Mouse (Mus musculus) intestine, embryonic 15.5 days (tissue): Measurements from ENCODE around the gene Efcc1. TPM values are rescaled to one million over a fixed set of nuclear protein-coding genes. Genes with fewer than 3 reads are reported as not detected.
A peak's percentile ranks its signal among the peaks of the same experiment; 100 is the strongest.
"Not testable (repeated sequence)": the region's sequence is repeated elsewhere in the genome, so short reads cannot be mapped to it uniquely, and the experiment has no call there.

Experiments used
- ATAC-seq: fragments of 200-750 bp; cut with Nextera tagmentation; 2 replicates; pipeline ENCODE4 v1.8.0; 2017; ENCODE audit warnings: moderate TSS enrichment, moderate library complexity
- H3K27ac ChIP-seq: fragments of 300-500 bp; sonication (generic); 2 replicates; pipeline ENCODE4 v1.5.1; 2015; ENCODE audit warnings: mild to moderate bottlenecking, inconsistent platforms
- H3K27me3 ChIP-seq: fragments of 300-500 bp; sonication (generic); replicated peaks from 2 replicates; pipeline ENCODE4 v1.6.1; 2015; ENCODE audit warnings: inconsistent platforms
- H3K36me3 ChIP-seq: fragments of 300-500 bp; sonication (generic); 2 replicates; pipeline ENCODE4 v1.6.1; 2015; ENCODE audit warnings: inconsistent platforms
- H3K4me1 ChIP-seq: fragments of 300-500 bp; sonication (generic); replicated peaks from 2 replicates; pipeline ENCODE4 v1.6.1; 2015; ENCODE audit warnings: inconsistent platforms
- H3K4me2 ChIP-seq: fragments of 300-500 bp; sonication (generic); replicated peaks from 2 replicates; pipeline ENCODE4 v1.6.1; 2015; ENCODE audit warnings: mild to moderate bottlenecking, inconsistent platforms
- H3K4me3 ChIP-seq: fragments of 300-500 bp; sonication (generic); replicated peaks from 2 replicates; pipeline ENCODE4 v1.5.1; 2015; ENCODE audit warnings: inconsistent platforms
- H3K9ac ChIP-seq: fragments of 300-500 bp; sonication (generic); 2 replicates; pipeline ENCODE4 v1.6.1; 2015; ENCODE audit warnings: inconsistent platforms
- H3K9me3 ChIP-seq: fragments of 300-500 bp; sonication (generic); 2 replicates; pipeline ENCODE4 v1.6.1; 2016; ENCODE audit warnings: inconsistent platforms
- WGBS: fragments of 180-500 bp; shearing (Covaris S2); methylation state at CpG from one replicate; pipeline ENCODE4 v1.1.7; 2015; 5-methylcytosine and 5-hydroxymethylcytosine counted together
- polyA plus RNA-seq: library from polyadenylated mRNA; unstranded; fragments of >200 nt; fragmentation: Nextera tagmentation; extraction: Ambion mirVana; gene quantifications from 2 replicates; pipeline ENCODE4 v1.2.1, GENCODE M21; 2015

Gene Efcc1
- polyA plus RNA-seq, 1 experiment from 2014 or later, result 1.0 TPM

DNA sequence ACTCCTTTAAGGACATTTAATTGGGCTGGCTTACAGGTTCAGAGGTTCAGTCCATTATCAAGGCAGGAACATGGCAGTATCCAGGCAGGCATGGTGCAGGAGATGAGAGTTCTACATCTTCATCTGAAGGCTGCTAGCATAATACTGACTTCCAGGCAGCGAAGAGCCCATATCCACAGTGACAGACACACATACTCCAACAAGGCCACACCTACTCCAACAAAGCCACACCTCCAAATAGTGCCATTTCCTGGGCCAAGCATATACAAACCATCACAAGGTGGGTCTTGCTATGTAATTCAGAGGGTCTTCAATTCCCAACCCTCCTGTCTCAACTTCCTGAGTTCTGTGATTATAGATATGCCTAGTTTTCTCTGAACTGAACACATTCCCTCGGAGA lies 33.6 kb downstream of the Efcc1 start:
- ATAC-seq, H3K27ac ChIP-seq, H3K9me3 ChIP-seq, H3K27me3 ChIP-seq, H3K4me3 ChIP-seq, H3K4me2 ChIP-seq, H3K4me1 ChIP-seq, H3K9ac ChIP-seq, H3K36me3 ChIP-seq: not testable (repeated sequence)
- whole genome bisulfite sequencing, result 98% methylated on average over 2 of the region's 2 CpGs

DNA sequence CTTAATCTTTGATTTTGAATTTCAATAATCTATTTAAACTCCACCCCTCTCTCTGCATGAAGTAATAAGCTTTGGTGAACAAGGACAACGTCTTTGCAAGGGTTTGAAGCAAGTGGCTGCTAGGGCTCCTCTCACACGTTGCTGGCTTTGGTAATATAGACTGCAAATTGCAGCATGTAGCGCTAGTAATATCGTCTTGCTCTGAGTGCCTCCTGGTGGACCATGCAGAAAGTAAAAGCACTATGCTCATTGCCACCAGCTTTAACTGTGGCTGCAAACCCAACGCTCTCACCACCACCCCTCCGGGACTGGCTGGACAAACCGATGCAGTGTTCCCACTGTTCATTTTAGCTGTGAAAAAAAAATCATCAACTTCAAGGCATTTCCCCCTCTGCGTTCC lies 40.0 kb downstream of the Efcc1 start:
- H3K27me3 ChIP-seq, result no peaks in the 10 kb centered on the region
- H3K9me3 ChIP-seq, result no peaks in the 10 kb centered on the region
- WGBS, result 49% methylated on average over 8 of the region's 8 CpGs
- no peaks in the 10 kb centered on the region for H3K36me3 ChIP-seq
- H3K9ac ChIP-seq, result no peak overlapping the region
- H3K4me1 ChIP-seq, result no peaks in the 10 kb centered on the region
- H3K4me3 ChIP-seq, result no peak overlapping the region
- H3K27ac ChIP-seq, result no peak overlapping the region
- no peak for ATAC-seq
- H3K4me2 ChIP-seq, result no peak overlapping the region

DNA sequence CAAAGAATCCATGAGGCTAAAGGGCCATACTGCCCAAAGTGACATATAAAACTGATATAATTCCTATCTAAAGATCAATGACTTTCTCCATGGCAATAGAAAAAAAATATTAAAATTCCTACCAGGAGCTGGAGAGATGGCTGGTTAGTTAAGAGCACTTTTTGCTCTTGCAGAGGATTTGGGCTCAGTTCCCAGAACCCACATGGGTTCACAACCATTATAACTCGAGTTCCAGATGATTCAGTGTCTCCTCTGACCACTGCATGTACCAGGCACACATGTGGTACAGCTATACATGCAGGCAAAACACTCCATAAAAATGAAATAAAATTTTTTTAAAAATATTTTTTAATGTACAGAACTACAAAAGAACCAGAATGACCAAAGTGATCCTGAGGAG lies 43.8 kb downstream of the Efcc1 start:
- WGBS, result 54% methylated on average over 1 of the region's 1 CpGs
- Histone ChIP-seq H3K27ac (no peak overlapping the region), H3K36me3 (no peaks in the 10 kb centered on the region), H3K27me3 (no peaks in the 10 kb centered on the region), H3K4me1 (0 out of 2 replicates have a peak, but pooled peaks cover 2% of the 10 kb centered on the region), H3K4me3 (no peak overlapping the region), H3K4me2 (no peak overlapping the region), H3K9ac (no peak overlapping the region), H3K9me3 (no peaks in the 10 kb centered on the region)
- no peak for ATAC-seq

DNA sequence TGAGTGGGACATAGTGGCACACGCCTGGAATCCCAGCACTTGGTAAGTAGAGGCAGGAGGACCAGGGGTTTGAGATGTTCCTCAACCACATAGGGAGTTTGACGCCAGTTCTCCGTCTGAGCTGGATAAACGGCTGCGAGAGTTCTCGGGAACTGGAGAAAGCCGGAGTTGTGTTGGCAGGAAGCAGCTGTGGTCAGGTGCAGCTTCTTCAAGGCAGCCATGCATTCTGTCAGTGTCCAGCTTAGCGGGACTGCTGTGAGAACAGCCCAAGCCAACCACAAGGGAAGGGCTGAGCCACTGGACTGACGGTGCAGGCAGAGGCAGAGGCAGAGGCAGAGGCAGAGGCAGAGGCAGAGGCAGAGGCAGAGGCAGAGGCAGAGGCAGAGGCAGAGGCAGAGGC lies 44.2 kb downstream of the Efcc1 start:
- Histone ChIP-seq H3K9ac (no peak overlapping the region), H3K27ac (no peak overlapping the region), H3K27me3 (no peaks in the 10 kb centered on the region), H3K4me3 (no peak overlapping the region), H3K4me1 (0 out of 2 replicates have a peak, but pooled peaks cover 2% of the 10 kb centered on the region), H3K36me3 (no peaks in the 10 kb centered on the region), H3K9me3 (no peaks in the 10 kb centered on the region), H3K4me2 (no peak overlapping the region)
- ATAC-seq, result no peak
- WGBS, result 85% methylated on average over 9 of the region's 9 CpGs

DNA sequence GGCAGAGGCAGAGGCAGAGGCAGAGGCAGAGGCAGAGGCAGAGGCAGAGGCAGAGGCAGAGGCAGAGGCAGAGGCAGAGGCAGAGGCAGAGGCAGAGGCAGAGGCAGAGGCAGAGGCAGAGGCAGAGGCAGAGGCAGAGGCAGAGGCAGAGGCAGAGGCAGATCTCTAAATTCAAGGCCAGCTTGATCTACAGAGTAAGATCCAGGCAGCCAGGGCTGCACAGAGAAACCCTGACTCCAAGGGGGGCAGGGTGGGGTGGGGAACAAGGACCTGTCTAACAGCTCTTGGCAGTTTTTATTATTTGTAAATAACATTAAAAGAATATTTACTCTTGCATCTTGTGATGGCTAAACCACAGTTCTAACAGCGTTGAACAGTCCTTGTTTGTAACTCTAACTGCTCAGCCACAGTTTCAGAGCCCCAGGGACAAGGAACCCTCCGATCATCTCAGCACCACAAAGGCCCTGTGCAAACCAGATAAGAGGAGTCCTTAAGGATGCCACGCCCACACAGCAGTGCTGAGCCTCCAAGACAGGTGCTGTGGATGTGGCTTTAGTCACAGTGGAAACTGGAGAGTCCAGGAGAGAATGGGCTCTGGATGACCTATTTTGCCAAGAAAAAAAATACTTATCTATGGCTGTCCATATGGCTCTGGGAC lies 45.0 kb downstream of the Efcc1 start:
- Histone ChIP-seq H3K27me3 (no peaks in the 10 kb centered on the region), H3K9me3 (no peaks in the 10 kb centered on the region), H3K4me3 (no peak overlapping the region), H3K36me3 (no peaks in the 10 kb centered on the region), H3K27ac (no peak overlapping the region), H3K4me2 (no peak overlapping the region), H3K9ac (no peak overlapping the region), H3K4me1 (0 out of 2 replicates have a peak, but pooled peaks cover 2% of the 10 kb centered on the region)
- WGBS, result 51% methylated on average over 3 of the region's 3 CpGs
- ATAC-seq, result peak; percentile 70; the same call in 1 of the 2 replicates

DNA sequence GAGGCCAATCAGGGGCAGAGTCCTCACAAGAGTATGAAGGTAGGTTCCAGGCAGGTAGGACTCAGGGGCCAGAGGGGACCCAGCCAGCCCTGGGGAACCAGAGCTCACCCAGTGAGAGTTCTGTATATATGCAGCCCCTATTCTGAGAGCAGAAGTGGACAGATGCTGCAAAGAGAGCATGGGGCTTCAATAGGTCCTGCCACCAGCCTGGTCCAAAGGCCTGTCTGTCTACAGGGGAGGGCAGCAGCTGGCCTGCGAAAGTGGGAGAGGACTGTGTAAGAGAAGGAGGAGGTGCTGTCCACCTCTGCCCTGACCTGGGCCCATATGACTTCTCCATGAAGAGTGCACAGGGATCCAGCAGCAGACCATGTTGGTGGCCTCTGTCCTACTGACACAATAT lies 46.0 kb downstream of the Efcc1 start:
- H3K27me3 ChIP-seq, result no peaks in the 10 kb centered on the region
- 64% methylated on average over 1 of the region's 1 CpGs for WGBS
- no peak for ATAC-seq

DNA sequence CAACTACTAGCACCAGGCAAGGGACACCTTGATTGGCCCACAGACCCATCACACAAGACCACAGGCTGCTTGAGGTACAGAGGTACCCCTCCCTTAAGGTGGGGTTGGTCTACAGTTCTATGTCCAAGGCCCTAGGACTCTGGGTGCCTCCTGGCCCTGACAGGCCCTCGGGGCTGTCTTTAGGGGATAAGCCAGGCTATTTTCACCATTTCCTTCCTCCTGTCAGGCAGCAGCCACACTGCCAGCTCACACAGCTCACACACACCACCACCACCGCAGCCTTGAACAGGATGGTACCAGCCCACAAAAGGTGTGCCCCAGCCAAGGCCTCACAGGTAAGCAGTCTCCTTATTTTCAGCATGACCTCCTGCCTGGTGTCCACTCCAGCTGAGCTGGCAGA lies 47.2 kb downstream of the Efcc1 start, which contains the start of gene Gp9:
TSS of gene Gp9 (plus strand) at position 231 of the 400 bp plus-strand sequence.
- ATAC-seq, result peak; percentile 48

More for the DNA sequence above, 46.0 kb downstream of the Efcc1 start:
- H3K9ac ChIP-seq, result no peak overlapping the region
- H3K9me3 ChIP-seq, result no peaks in the 10 kb centered on the region
- no peaks in the 10 kb centered on the region for H3K36me3 ChIP-seq
- H3K4me3 ChIP-seq, result no peak overlapping the region
- H3K27ac ChIP-seq, result no peak overlapping the region
- no peak overlapping the region for H3K4me2 ChIP-seq
- H3K4me1 ChIP-seq, result 0 out of 2 replicates have a peak, but pooled peaks cover 2% of the 10 kb centered on the region

DNA sequence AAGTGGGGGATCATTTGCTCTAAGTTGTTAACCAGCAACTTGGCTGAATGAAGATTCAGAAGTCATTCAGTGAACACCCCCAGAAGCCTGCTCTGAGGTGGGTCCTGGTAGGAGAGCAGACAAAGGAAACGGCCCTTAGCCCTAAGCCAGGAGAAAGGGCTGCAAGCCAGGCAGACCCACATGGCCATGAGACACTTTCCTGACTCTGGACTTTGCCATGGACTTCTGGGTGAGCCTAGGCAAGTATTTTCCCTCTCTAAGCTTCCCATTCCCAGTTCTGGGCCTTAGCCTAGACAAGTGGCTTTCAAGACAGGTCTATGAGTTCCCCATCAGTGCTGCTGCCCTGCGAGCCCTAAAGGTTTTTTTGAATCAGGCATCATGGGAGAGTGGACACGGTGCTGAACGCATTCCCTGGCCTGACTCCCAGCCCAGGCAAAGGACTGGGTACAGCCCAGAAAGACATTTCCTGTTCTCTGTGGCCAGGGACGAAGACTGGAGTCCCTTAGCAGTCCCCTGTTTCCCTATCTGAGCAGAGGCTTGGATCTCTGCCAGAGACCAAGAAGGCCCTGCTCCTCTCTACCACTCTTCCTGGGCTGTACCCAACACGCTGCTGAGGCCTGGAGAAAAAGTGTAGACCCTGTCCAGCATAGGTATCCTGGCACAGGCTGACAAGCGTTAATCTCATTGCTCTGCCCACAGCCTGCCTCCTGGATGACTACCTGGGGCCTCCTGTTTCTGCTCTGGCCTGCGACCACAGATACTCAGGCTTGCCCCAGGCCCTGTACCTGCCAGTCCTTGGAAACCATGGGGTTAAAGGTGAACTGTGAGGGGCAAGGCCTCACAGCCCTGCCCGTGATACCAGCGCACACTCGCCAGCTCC lies 47.9 kb downstream of the Efcc1 start:
- Histone ChIP-seq H3K27me3 (no peaks in the 10 kb centered on the region), H3K9ac (no peak overlapping the region), H3K27ac (no peak overlapping the region), H3K4me2 (no peak overlapping the region), H3K4me1 (0 out of 2 replicates have a peak, but pooled peaks cover 2% of the 10 kb centered on the region), H3K9me3 (no peaks in the 10 kb centered on the region), H3K4me3 (no peak overlapping the region), H3K36me3 (no peaks in the 10 kb centered on the region)
- ATAC-seq, result peak; percentile 55; the same call in 1 of the 2 replicates
- WGBS, result 66% methylated on average over 11 of the region's 11 CpGs

More for the DNA sequence above, 47.2 kb downstream of the Efcc1 start, which contains the start of gene Gp9:
- Histone ChIP-seq H3K27ac (no peak within 1 kb of the TSS), H3K4me3 (no peak within 1 kb of the TSS), H3K4me2 (no peak within 1 kb of the TSS), H3K27me3 (no peaks in the 10 kb centered on the region), H3K9me3 (no peaks in the 10 kb centered on the region), H3K4me1 (0 out of 2 replicates have a peak, but pooled peaks cover 2% of the 10 kb centered on the region), H3K9ac (no peak within 1 kb of the TSS), H3K36me3 (no peaks in the 10 kb centered on the region)
- WGBS, result 51% methylated on average over 2 of the region's 2 CpGs

DNA sequence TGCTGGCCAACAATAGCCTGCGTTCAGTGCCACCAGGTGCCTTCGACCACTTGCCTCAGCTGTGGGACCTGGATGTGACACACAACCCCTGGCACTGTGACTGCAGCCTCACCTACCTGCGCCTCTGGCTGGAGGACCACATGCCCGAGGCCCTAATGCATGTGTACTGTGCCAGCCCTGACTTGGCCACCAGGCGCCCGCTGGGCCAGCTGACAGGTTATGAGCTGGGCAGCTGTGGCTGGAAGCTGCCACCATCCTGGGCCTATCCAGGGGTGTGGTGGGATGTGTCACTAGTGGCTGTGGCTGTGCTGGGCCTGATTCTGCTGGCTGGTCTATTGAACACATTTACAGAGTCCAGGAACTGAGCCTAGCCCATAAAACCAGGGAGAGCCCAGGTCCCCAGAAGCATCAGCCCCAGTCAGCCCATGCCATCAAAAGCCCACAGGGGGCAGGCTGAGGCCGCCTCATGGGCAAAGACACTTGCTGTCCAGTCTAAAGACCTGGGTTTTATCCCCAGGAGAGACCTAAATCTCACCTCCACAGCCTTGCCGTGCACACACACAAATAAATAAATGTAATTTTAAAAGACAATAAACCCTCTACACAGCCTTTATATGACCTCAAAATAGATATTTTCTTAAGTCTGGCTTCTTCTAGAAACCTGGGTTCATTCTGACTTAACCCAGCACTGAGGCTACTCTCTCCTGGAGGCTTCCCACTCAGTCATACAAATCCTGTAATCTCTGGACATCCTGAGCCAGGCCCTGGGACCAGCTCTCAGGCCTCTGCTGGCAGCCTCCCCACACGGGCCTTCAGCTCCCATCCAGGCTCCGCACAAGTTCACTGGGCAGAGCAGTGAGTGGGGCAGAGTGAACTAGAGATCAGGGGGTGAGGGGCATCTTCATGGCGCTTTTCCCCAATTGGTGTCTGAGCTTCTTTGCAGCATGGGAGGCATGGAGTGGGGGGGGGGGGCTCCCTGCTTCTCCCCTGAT lies 48.8 kb downstream of the Efcc1 start:
- WGBS, result 84% methylated on average over 11 of the region's 11 CpGs
- Histone ChIP-seq H3K4me1 (0 out of 2 replicates have a peak, but pooled peaks cover 2% of the 10 kb centered on the region), H3K27ac (no peak overlapping the region), H3K27me3 (no peaks in the 10 kb centered on the region), H3K9ac (no peak overlapping the region), H3K4me2 (no peak overlapping the region), H3K4me3 (no peak overlapping the region), H3K36me3 (no peaks in the 10 kb centered on the region), H3K9me3 (no peaks in the 10 kb centered on the region)
- ATAC-seq, result peak; percentile 49; the same call in 1 of the 2 replicates

DNA sequence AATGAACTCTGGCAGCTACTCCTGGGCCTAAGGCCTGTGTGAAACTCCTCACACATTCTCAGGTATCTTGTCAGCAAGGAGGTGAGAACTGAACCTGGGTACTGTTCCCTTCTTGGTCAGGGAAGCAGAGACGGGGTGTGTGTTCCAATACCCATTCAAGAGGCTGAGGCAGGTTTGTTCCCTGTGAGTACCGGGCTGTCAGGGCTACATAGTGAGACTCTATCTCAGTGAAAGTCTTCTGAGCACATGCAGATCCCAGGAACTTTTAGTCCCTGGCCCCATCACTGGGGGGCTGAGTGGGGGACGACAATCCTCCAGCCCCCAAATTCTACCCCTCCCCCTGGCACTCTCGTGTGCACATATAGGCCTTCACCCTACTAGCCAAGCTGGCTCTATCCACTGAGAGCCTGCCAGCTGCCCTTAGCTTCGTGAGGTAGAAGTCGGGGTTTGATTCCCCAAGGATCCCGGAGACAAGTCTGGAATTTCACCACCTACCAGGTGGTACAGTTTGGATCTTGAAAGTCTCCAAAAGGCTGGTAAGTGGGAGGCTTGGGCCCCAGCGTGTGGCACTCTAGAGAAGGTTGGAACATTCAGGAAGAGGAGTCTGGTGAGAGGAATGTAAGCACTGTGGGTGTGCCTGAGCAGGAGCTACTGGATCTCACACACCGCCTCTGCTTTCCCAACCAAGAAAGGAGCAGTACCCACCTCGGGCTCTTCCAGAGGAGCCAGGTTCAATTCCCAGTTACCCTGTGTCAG lies 50.1 kb downstream of the Efcc1 start:
- Histone ChIP-seq H3K36me3 (no peaks in the 10 kb centered on the region), H3K4me2 (no peak overlapping the region), H3K27me3 (no peaks in the 10 kb centered on the region), H3K9me3 (no peaks in the 10 kb centered on the region), H3K4me1 (0 out of 2 replicates have a peak, but pooled peaks cover 4% of the 10 kb centered on the region), H3K27ac (no peak overlapping the region), H3K4me3 (no peak overlapping the region), H3K9ac (no peak overlapping the region)
- 83% methylated on average over 10 of the region's 10 CpGs for WGBS
- ATAC-seq, result no peak

DNA sequence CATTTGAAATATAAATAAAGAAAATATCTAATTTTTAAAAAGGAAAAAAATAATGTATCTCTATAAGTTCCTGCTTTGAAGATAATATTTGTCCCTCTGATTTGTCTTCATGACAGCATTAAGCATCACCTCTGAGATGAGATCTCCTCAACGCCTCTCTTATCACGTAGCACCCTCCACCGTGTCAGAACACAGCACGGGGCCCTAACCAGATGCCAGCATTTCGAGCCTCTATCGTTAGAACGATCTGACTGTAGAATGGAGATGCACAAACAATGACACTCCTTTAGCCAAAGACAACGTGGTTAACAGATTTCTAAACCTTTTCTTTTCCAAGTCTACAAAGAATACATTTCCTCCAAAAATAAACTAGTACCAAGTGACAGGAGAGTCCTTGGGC lies 53.4 kb downstream of the Efcc1 start:
- ATAC-seq, result no peak
- Histone ChIP-seq H3K27ac (no peak overlapping the region), H3K27me3 (no peaks in the 10 kb centered on the region), H3K4me1 (peaks cover 7% of the 10 kb centered on the region), H3K4me2 (no peak overlapping the region), H3K9ac (no peak overlapping the region), H3K36me3 (no peaks in the 10 kb centered on the region), H3K4me3 (no peak overlapping the region), H3K9me3 (no peaks in the 10 kb centered on the region)
- WGBS, result 76% methylated on average over 8 of the region's 8 CpGs
